Mouse (Mus musculus): ENCODE measurements around the gene Vwa7. TPM values are rescaled to one million over a fixed set of nuclear protein-coding genes. Genes with fewer than 3 reads are reported as not detected.
"Not testable (repeated sequence)": the region's sequence is repeated elsewhere in the genome, so short reads cannot be mapped to it uniquely, and the experiment has no call there.

The Vwa7 gene
- polyA plus RNA-seq, 1 experiment from 2014 or later: 0.16 TPM

DNA sequence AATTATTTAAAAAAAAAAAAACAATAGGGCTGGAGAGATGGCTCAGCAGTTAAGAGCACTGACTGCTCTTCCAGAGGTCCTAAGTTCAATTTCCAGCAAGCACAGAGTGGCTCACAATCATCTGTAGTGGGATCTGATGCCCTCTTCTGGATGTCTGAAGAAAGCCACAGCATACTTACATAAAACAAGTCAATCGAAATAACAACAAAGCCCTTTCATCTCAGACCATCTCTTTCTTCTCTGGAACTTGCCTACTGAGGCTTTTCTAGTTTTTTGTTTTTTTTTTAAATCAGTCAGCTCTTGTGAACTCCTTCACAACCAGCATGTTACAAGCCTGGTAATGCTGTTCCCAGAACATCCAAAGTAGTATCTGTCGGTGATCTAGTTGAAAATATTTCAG is 35.7 kb upstream of the Vwa7 start:
- Histone ChIP-seq H3K4me3 (replicated peaks; ENCODE audit: low read length) (peak overlapping the region; percentile 65), H3K9me3 (ENCODE audit: control insufficient read depth, low read length) (no peaks in the 10 kb centered on the region), H3K27ac (0 out of 2 replicates have a peak overlapping the region, but pooled peaks have one; percentile 26), H3K36me3 (replicated peaks; ENCODE audit: control insufficient read depth, insufficient read depth) (peaks cover 7% of the 10 kb centered on the region), H3K9ac (peak overlapping the region; percentile 78), H3K27me3 (ENCODE audit: control insufficient read depth, insufficient read depth, low read length) (no peaks in the 10 kb centered on the region), H3K4me2 (replicated peaks) (peak overlapping the region; percentile 96), H3K4me1 (replicated peaks; ENCODE audit: control insufficient read depth, insufficient read depth, low read length) (peaks cover 14% of the 10 kb centered on the region)
- 19% methylated on average over 2 of the region's 2 CpGs for WGBS
- DNase-seq (ENCODE audit: low spot score) (peak; percentile 31), ATAC-seq (ENCODE audit: low FRiP score) (no peak)

GRCm38 (mm10) chr17:34981690-34982180 is 34.6 kb upstream of the Vwa7 start, which contains the start of gene Lsm2:
Gene Lsm2 (plus strand): TSS chr17:34981862.
- Histone ChIP-seq H3K27me3 (ENCODE audit: control insufficient read depth, insufficient read depth, low read length) (no peaks in the 10 kb centered on the region), H3K27ac (peak within 1 kb of the TSS; percentile 96), H3K4me2 (replicated peaks) (peak within 1 kb of the TSS; percentile 96), H3K4me1 (replicated peaks; ENCODE audit: control insufficient read depth, insufficient read depth, low read length) (peaks cover 14% of the 10 kb centered on the region), H3K9me3 (ENCODE audit: control insufficient read depth, low read length) (no peaks in the 10 kb centered on the region), H3K36me3 (replicated peaks; ENCODE audit: control insufficient read depth, insufficient read depth) (peaks cover 18% of the 10 kb centered on the region), H3K9ac (peak within 1 kb of the TSS; percentile 78), H3K4me3 (replicated peaks; ENCODE audit: low read length) (peak within 1 kb of the TSS; percentile 65)
- peak; percentile 94 for ATAC-seq (ENCODE audit: low FRiP score)
- under 1% methylated on average over 58 of the region's 58 CpGs for WGBS
- DNase-seq (ENCODE audit: low spot score): peak; percentile 89

DNA sequence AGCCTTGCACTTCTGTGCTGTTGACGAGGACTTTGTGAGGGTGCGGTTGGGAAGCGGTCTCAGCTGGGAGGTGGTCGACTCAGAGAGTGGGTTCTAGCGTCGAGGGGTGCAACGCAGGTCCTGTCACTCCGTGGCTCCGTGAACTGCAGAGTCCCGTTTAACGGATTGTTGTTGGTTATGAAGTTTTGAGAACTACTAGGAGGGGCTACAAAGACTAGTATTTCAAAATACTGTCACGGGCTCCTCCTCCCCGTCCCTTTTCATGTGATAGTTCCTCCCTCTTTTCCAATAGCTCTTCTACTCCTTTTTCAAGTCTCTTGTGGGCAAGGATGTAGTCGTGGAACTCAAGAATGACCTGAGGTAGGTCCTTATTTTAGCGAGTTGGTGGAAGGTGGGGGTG is 34.1 kb upstream of the Vwa7 start:
- H3K27me3 ChIP-seq (ENCODE audit: control insufficient read depth, insufficient read depth, low read length): no peaks in the 10 kb centered on the region
- peak overlapping the region; percentile 96; the same call in 1 of the 2 replicates for H3K27ac ChIP-seq
- peaks cover 14% of the 10 kb centered on the region for H3K4me1 ChIP-seq (replicated peaks; ENCODE audit: control insufficient read depth, insufficient read depth, low read length)
- no peak for DNase-seq (ENCODE audit: low spot score)
- H3K9me3 ChIP-seq (ENCODE audit: control insufficient read depth, low read length): no peaks in the 10 kb centered on the region
- peak overlapping the region; percentile 78 for H3K9ac ChIP-seq
- H3K4me3 ChIP-seq (replicated peaks; ENCODE audit: low read length): peak overlapping the region; percentile 65
- under 1% methylated on average over 15 of the region's 15 CpGs for WGBS
- peak; percentile 24; the same call in 1 of the 2 replicates for ATAC-seq (ENCODE audit: low FRiP score)
- H3K4me2 ChIP-seq (replicated peaks): peak overlapping the region; percentile 96
- H3K36me3 ChIP-seq (replicated peaks; ENCODE audit: control insufficient read depth, insufficient read depth): peaks cover 19% of the 10 kb centered on the region

DNA sequence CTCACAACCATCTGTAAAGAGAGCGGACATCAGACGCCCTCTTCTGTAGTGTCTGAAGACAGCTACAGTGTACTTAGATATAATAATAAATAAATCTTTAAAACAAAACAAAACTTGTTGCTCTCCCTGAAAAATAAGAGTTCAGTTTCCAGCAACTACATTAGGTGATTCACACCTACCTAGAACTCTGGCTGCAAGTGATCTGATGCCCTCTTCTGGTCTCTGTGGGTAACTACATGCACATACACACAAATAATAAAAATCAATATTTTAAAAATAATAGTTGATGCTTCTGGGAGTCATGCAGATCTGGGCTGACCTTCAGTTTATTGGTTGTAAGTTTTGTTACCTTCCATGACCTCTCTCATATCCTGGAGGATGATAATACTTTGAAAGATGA is 32.2 kb upstream of the Vwa7 start:
- Histone ChIP-seq H3K4me2 (replicated peaks) (no peak overlapping the region), H3K27ac (no peak overlapping the region), H3K36me3 (replicated peaks; ENCODE audit: control insufficient read depth, insufficient read depth) (peaks cover 26% of the 10 kb centered on the region), H3K9me3 (ENCODE audit: control insufficient read depth, low read length) (no peaks in the 10 kb centered on the region), H3K4me3 (replicated peaks; ENCODE audit: low read length) (no peak overlapping the region), H3K27me3 (ENCODE audit: control insufficient read depth, insufficient read depth, low read length) (no peaks in the 10 kb centered on the region), H3K9ac (no peak overlapping the region), H3K4me1 (replicated peaks; ENCODE audit: control insufficient read depth, insufficient read depth, low read length) (peaks cover 14% of the 10 kb centered on the region)
- DNase-seq (ENCODE audit: low spot score) (peak; percentile 58), ATAC-seq (ENCODE audit: low FRiP score) (no peak)
- 69% methylated on average over 2 of the region's 2 CpGs for WGBS

DNA sequence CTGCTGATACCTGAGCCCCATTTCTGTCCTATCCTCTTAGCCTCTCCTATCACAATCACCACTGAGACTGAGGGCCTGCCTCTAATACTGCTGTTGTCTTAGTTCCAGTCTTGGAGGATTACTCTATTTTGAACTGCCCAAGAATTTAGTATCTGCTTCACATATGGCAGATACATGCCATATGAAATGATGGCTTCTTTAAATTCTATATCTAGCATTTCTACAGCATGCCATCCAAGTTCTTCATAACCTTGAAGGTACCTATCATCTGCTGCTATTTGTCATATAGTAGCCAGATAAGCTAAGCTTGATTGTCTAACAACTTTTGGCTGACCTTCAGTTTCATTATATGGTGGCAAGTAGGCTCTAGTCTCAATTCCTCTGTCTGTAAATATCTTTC is 21.6 kb upstream of the Vwa7 start:
- H3K4me1 ChIP-seq (replicated peaks; ENCODE audit: control insufficient read depth, insufficient read depth, low read length): no peaks in the 10 kb centered on the region
- no peak overlapping the region for H3K9ac ChIP-seq
- no peaks in the 10 kb centered on the region for H3K9me3 ChIP-seq (ENCODE audit: control insufficient read depth, low read length)
- H3K27me3 ChIP-seq (ENCODE audit: control insufficient read depth, insufficient read depth, low read length): no peaks in the 10 kb centered on the region
- ATAC-seq (ENCODE audit: low FRiP score) (no peak), DNase-seq (ENCODE audit: low spot score) (no peak)
- H3K27ac ChIP-seq: no peak overlapping the region
- H3K4me3 ChIP-seq (replicated peaks; ENCODE audit: low read length): no peak overlapping the region
- H3K36me3 ChIP-seq (replicated peaks; ENCODE audit: control insufficient read depth, insufficient read depth): 0 out of 2 replicates have a peak, but pooled peaks cover 5% of the 10 kb centered on the region
- no peak overlapping the region for H3K4me2 ChIP-seq (replicated peaks)

GRCm38 (mm10) chr17:34995192-34995591 is 21.2 kb upstream of the Vwa7 start:
- H3K4me1 ChIP-seq (replicated peaks; ENCODE audit: control insufficient read depth, insufficient read depth, low read length); H3K4me3 ChIP-seq (replicated peaks; ENCODE audit: low read length); H3K27me3 ChIP-seq (ENCODE audit: control insufficient read depth, insufficient read depth, low read length); H3K27ac ChIP-seq; DNase-seq (ENCODE audit: low spot score); H3K9me3 ChIP-seq (ENCODE audit: control insufficient read depth, low read length); H3K9ac ChIP-seq; H3K36me3 ChIP-seq (replicated peaks; ENCODE audit: control insufficient read depth, insufficient read depth); ATAC-seq (ENCODE audit: low FRiP score); H3K4me2 ChIP-seq (replicated peaks): not testable (repeated sequence)
- WGBS: 89% methylated on average over 4 of the region's 4 CpGs

GRCm38 (mm10) chr17:34995927-34996326 is 20.5 kb upstream of the Vwa7 start:
- H3K27me3 ChIP-seq (ENCODE audit: control insufficient read depth, insufficient read depth, low read length); H3K4me2 ChIP-seq (replicated peaks); H3K9ac ChIP-seq; ATAC-seq (ENCODE audit: low FRiP score); H3K36me3 ChIP-seq (replicated peaks; ENCODE audit: control insufficient read depth, insufficient read depth); H3K27ac ChIP-seq; H3K9me3 ChIP-seq (ENCODE audit: control insufficient read depth, low read length); H3K4me3 ChIP-seq (replicated peaks; ENCODE audit: low read length); DNase-seq (ENCODE audit: low spot score); H3K4me1 ChIP-seq (replicated peaks; ENCODE audit: control insufficient read depth, insufficient read depth, low read length): not testable (repeated sequence)
- 97% methylated on average over 4 of the region's 4 CpGs for WGBS

DNA sequence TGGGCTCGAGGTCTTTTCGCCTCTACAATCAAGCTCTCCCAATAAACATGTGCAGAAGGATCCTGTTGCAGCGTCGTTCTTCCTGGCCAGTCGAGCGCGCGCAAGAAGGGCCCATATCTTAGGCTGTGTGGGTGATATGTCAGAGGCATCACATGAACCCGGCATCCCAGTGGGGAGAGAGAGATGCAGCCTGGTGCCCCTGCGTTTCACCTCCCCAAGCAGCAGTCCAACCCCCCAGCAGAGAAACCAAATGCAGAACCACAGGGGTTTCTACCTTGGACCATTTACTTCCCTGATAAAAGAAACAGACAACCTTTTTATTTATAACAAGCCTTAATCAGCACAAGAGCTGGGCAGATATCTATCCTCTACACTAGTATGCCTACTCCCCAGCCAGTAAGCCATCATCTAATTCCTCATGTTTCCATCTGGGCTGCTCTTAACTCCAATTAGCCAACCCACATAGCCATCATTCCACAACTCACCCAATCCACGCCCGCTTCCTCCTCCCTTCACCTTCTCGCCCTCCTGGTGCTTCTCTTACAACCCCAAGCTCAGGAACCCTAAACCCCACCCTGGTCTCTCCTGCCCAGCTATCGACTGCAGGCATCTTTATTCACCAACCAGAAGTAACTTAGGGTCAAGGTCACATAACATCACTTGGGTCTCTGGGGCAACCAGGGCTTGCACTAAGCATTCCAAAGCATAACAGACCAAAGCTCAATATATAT is 19.8 kb upstream of the Vwa7 start:
- no peaks in the 10 kb centered on the region for H3K4me1 ChIP-seq (replicated peaks; ENCODE audit: control insufficient read depth, insufficient read depth, low read length)
- ATAC-seq (ENCODE audit: low FRiP score) (no peak), DNase-seq (ENCODE audit: low spot score) (no peak)
- H3K4me2 ChIP-seq (replicated peaks): no peak overlapping the region
- H3K27me3 ChIP-seq (ENCODE audit: control insufficient read depth, insufficient read depth, low read length): no peaks in the 10 kb centered on the region
- no peaks in the 10 kb centered on the region for H3K36me3 ChIP-seq (replicated peaks; ENCODE audit: control insufficient read depth, insufficient read depth)
- H3K9me3 ChIP-seq (ENCODE audit: control insufficient read depth, low read length): no peaks in the 10 kb centered on the region
- 90% methylated on average over 12 of the region's 14 CpGs for WGBS
- no peak overlapping the region for H3K4me3 ChIP-seq (replicated peaks; ENCODE audit: low read length)
- H3K27ac ChIP-seq: no peak overlapping the region
- no peak overlapping the region for H3K9ac ChIP-seq

- ATAC-seq (ENCODE audit: low FRiP score): no peak
- no peaks in the 10 kb centered on the region for H3K9me3 ChIP-seq (ENCODE audit: control insufficient read depth, low read length)
- no peak for DNase-seq (ENCODE audit: low spot score)
- WGBS: 85% methylated on average over 5 of the region's 5 CpGs
- H3K27ac ChIP-seq: no peak overlapping the region
- peaks cover 4% of the 10 kb centered on the region; the same call in 1 of the 2 replicates for H3K4me1 ChIP-seq (replicated peaks; ENCODE audit: control insufficient read depth, insufficient read depth, low read length)
- no peaks in the 10 kb centered on the region for H3K36me3 ChIP-seq (replicated peaks; ENCODE audit: control insufficient read depth, insufficient read depth)
- no peaks in the 10 kb centered on the region for H3K27me3 ChIP-seq (ENCODE audit: control insufficient read depth, insufficient read depth, low read length)
- H3K4me2 ChIP-seq (replicated peaks): no peak overlapping the region
- no peak overlapping the region for H3K9ac ChIP-seq
- no peak overlapping the region for H3K4me3 ChIP-seq (replicated peaks; ENCODE audit: low read length)
These were observed 19.3 kb upstream of the Vwa7 start for GRCm38 (mm10) chr17:34997142-34997483.

Data from hindbrain, embryonic 14.5 days (tissue).